Mouse (Mus musculus) liver, embryonic 14.5 days (tissue): ENCODE data around the gene Plagl2.

ENCODE experiments used
- CTCF ChIP-seq: IDR thresholded peaks from 2 replicates; pipeline ENCODE4 v1.5.1; 2016; ENCODE audit warnings: antibody characterized with exemption, low read depth, control low read depth
- EP300 ChIP-seq: IDR thresholded peaks from 2 replicates; pipeline ENCODE4 v1.6.1; 2016; ENCODE audit warnings: antibody characterized with exemption, low read depth

DNA sequence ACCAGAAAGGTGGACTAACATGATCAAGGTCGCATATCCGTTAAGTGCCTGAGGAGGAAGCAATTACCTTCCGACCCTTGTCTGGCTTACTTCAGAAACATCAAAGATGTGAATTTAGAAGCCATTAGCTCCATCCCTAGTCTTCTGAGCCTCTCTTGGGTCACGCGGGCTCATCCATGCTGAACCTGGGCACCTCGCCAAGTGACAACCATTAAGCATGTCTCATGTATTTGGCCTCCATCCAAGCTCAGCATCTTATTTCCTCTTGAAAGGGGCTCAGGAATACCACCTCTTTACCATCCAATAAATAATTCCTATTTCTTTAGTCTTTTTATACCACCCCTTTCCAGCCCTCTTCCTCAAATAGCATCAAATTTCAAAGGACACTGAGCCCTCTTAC, 46.6 kb upstream of the Plagl2 start:
- TF ChIP-seq CTCF = no peak
- TF ChIP-seq EP300 = no peak
